Mouse (Mus musculus): Measurements from ENCODE around the gene Hnrnph3. TPM values are rescaled to one million over a fixed set of nuclear protein-coding genes. Genes with fewer than 3 reads are reported as not detected.
A peak's percentile ranks its signal among the peaks of the same experiment; 100 is the strongest.
"Not testable (repeated sequence)": the region's sequence is repeated elsewhere in the genome, so short reads cannot be mapped to it uniquely, and the experiment has no call there.

Hnrnph3 gene
- polyA plus RNA-seq, 1 experiment from 2014 or later, result 101 TPM

DNA sequence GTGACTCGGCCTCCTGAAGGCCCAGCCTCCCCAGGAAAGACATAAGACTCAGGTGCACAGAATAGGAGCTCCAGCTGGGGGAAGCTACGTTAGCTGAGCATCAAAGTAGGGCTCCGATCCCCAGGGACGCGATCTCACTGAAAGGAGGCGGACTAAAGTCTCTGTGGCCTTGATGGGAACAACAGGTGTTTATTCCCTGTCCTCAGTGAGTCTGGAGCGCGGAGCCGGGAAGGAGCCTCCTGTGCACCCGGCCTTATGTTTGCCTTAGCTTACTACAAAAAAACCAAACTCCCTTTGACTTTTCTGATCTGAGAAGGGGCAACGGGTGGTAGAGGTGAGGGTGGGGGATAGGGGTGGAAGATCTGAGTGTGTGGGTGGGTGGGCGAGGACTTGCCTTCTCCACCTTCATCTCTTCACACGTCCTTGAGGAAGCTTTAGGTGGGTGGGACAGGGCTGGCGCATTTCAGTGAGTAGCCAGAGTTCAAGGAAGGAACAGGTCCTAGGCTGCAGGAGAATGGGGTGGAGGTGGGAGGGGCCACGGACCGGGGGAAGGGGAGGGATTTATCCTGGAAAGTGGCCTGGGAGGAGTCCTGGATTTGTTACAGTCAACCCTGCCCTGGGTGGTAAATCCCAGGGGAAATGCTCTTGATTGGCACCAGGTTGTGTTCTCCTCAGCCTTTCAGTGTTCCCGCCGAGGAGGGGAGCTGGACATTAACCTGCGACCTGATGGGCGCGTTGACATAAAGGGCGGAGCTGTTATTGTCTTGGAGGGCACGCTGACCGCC, 33.1 kb upstream of the Hnrnph3 start:
- H3K9me3 ChIP-seq (ENCODE audit: control insufficient read depth, low read length), result no peaks in the 10 kb centered on the region
- H3K27me3 ChIP-seq (ENCODE audit: control insufficient read depth, insufficient read depth, low read length), result no peaks in the 10 kb centered on the region
- WGBS, result 41% methylated on average over 24 of the region's 24 CpGs
- ATAC-seq (ENCODE audit: low FRiP score, low TSS enrichment) (no peak), DNase-seq (no peak)
- H3K9ac ChIP-seq (replicated peaks; ENCODE audit: low read length), result no peak overlapping the region
- H3K27ac ChIP-seq (replicated peaks; ENCODE audit: low read depth, low read length), result no peak overlapping the region
- H3K4me1 ChIP-seq (ENCODE audit: control insufficient read depth, insufficient read depth, low read length), result no peaks in the 10 kb centered on the region
- no peak overlapping the region for H3K4me3 ChIP-seq (replicated peaks; ENCODE audit: low read depth, low read length)
- no peaks in the 10 kb centered on the region for H3K36me3 ChIP-seq (ENCODE audit: control insufficient read depth, insufficient read depth, low read length)
- no peak overlapping the region for H3K4me2 ChIP-seq (ENCODE audit: low read length)

DNA sequence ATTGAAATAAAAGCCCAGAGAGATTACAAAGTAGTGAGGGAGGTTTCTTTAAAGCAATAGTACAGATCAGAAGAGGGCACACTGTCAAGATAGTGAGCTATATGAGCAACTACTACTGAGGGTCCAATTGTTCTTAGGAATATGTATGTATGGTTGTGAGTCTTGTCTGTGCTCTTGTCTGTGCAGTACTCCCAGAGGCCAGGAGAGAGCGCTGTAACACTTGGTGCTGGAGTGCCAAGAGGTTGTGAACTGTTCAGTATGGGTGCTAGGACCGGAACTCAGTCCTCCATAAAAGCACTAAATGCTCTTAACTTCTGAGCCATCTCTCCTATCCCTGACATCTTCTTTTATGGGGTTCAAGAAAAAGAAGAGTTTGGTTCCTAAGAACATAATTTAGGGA, 30.6 kb upstream of the Hnrnph3 start:
- no peak overlapping the region for H3K4me2 ChIP-seq (ENCODE audit: low read length)
- no peaks in the 10 kb centered on the region for H3K4me1 ChIP-seq (ENCODE audit: control insufficient read depth, insufficient read depth, low read length)
- H3K9me3 ChIP-seq (ENCODE audit: control insufficient read depth, low read length), result no peaks in the 10 kb centered on the region
- no peak overlapping the region for H3K4me3 ChIP-seq (replicated peaks; ENCODE audit: low read depth, low read length)
- H3K9ac ChIP-seq (replicated peaks; ENCODE audit: low read length), result no peak overlapping the region
- H3K36me3 ChIP-seq (ENCODE audit: control insufficient read depth, insufficient read depth, low read length), result no peaks in the 10 kb centered on the region
- DNase-seq (no peak), ATAC-seq (ENCODE audit: low FRiP score, low TSS enrichment) (no peak)
- 75% methylated on average over 2 of the region's 2 CpGs for WGBS
- no peak overlapping the region for H3K27ac ChIP-seq (replicated peaks; ENCODE audit: low read depth, low read length)
- H3K27me3 ChIP-seq (ENCODE audit: control insufficient read depth, insufficient read depth, low read length), result no peaks in the 10 kb centered on the region

DNA sequence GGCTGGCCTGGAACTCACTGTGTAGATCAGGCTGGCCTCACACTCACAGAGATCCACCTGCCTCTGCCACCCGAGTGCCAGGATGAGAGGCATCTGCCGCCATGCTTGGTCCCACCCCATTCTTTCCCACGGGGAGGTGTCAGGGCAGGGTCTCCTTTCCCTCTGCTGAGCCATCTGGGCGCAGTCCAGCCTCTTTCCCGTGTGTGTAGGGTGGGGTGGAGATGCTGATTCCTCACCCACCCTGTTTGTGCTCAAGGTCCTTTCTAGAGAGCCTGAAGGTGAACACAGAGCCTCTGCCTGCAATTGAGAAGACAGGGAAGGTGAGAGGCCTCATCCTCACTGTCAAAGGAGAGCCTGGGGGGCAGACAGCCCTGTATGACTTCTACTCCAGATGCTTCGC, 30.1 kb upstream of the Hnrnph3 start:
- not testable (repeated sequence) for H3K4me3 ChIP-seq (replicated peaks; ENCODE audit: low read depth, low read length); ATAC-seq (ENCODE audit: low FRiP score, low TSS enrichment)
- 92% methylated on average over 6 of the region's 6 CpGs for WGBS

DNA sequence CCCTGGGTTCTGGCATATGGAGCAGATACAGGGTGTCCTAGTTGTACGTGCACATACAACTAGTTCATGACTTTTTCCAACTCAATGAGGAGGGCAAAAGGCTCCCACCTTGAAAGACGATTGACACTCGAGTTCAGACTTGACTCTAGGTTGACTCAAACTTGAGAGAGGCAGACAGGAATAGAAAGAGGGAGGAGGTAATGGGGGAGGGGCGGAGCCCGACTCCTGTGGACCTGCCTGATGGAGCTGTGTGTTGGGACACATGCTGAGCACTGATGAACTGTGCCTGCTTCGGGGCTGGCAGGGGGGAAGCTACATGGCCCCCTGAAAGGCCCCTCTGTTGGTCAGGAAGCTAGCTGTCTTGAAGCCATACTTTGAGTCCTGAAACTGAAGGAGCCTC, 29.0 kb upstream of the Hnrnph3 start:
- no peak overlapping the region for H3K9ac ChIP-seq (replicated peaks; ENCODE audit: low read length)
- no peak for DNase-seq
- H3K9me3 ChIP-seq (ENCODE audit: control insufficient read depth, low read length), result no peaks in the 10 kb centered on the region
- WGBS, result 57% methylated on average over 6 of the region's 6 CpGs
- H3K4me2 ChIP-seq (ENCODE audit: low read length), result no peak overlapping the region
- no peaks in the 10 kb centered on the region for H3K36me3 ChIP-seq (ENCODE audit: control insufficient read depth, insufficient read depth, low read length)
- no peak overlapping the region for H3K4me3 ChIP-seq (replicated peaks; ENCODE audit: low read depth, low read length)
- no peak for ATAC-seq (ENCODE audit: low FRiP score, low TSS enrichment)
- H3K4me1 ChIP-seq (ENCODE audit: control insufficient read depth, insufficient read depth, low read length), result no peaks in the 10 kb centered on the region
- H3K27me3 ChIP-seq (ENCODE audit: control insufficient read depth, insufficient read depth, low read length), result no peaks in the 10 kb centered on the region
- no peak overlapping the region for H3K27ac ChIP-seq (replicated peaks; ENCODE audit: low read depth, low read length)

More for the DNA sequence above, 30.1 kb upstream of the Hnrnph3 start:
- H3K4me1 ChIP-seq (ENCODE audit: control insufficient read depth, insufficient read depth, low read length); DNase-seq; H3K4me2 ChIP-seq (ENCODE audit: low read length); H3K9me3 ChIP-seq (ENCODE audit: control insufficient read depth, low read length); H3K36me3 ChIP-seq (ENCODE audit: control insufficient read depth, insufficient read depth, low read length); H3K27ac ChIP-seq (replicated peaks; ENCODE audit: low read depth, low read length); H3K27me3 ChIP-seq (ENCODE audit: control insufficient read depth, insufficient read depth, low read length); H3K9ac ChIP-seq (replicated peaks; ENCODE audit: low read length): not testable (repeated sequence)

DNA sequence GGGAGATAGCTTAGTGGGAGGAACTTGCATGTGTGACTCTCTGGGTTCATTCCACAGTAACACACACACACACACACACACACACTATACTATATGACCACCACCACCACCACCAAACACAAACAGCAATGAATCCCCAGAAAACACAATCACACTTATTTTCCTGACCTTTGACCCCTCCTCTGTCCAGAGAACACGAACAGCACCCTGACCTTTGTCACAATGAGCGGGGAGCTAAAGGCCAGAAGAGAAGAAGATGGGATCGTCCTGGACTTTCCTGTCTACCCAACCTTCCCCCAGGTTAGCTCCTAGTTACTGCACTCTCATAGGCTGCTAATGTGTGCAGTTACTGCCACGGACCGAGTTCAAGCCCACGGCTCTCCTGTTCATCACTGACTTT, 28.0 kb upstream of the Hnrnph3 start:
- no peaks in the 10 kb centered on the region for H3K4me1 ChIP-seq (ENCODE audit: control insufficient read depth, insufficient read depth, low read length)
- H3K4me3 ChIP-seq (replicated peaks; ENCODE audit: low read depth, low read length), result no peak overlapping the region
- no peak overlapping the region for H3K27ac ChIP-seq (replicated peaks; ENCODE audit: low read depth, low read length)
- no peaks in the 10 kb centered on the region for H3K27me3 ChIP-seq (ENCODE audit: control insufficient read depth, insufficient read depth, low read length)
- 85% methylated on average over 6 of the region's 6 CpGs for WGBS
- no peaks in the 10 kb centered on the region for H3K36me3 ChIP-seq (ENCODE audit: control insufficient read depth, insufficient read depth, low read length)
- ATAC-seq (ENCODE audit: low FRiP score, low TSS enrichment) (no peak), DNase-seq (no peak)
- no peaks in the 10 kb centered on the region for H3K9me3 ChIP-seq (ENCODE audit: control insufficient read depth, low read length)
- no peak overlapping the region for H3K9ac ChIP-seq (replicated peaks; ENCODE audit: low read length)
- no peak overlapping the region for H3K4me2 ChIP-seq (ENCODE audit: low read length)

DNA sequence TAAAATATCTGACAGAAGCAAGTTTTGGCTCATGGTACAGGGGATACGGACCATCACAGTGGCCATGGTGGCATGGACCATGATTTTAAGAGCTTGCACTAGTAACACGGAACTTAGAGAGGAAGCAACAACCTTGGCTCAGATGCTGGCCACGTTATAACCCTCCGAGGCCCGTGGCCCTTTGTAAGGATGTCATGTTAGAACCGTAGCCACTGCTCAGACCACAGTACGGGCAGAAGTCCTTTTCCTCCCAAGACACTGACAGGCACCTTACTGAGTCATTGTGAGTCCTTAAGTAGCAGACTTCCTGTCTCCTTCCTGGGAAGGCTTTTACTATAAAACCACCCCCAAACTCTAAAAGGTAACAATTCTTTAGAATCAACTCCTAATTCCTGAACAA, 27.2 kb upstream of the Hnrnph3 start:
- Histone ChIP-seq H3K27ac (replicated peaks; ENCODE audit: low read depth, low read length) (no peak overlapping the region), H3K36me3 (ENCODE audit: control insufficient read depth, insufficient read depth, low read length) (no peaks in the 10 kb centered on the region), H3K9ac (replicated peaks; ENCODE audit: low read length) (no peak overlapping the region), H3K9me3 (ENCODE audit: control insufficient read depth, low read length) (no peaks in the 10 kb centered on the region), H3K4me3 (replicated peaks; ENCODE audit: low read depth, low read length) (no peak overlapping the region), H3K4me1 (ENCODE audit: control insufficient read depth, insufficient read depth, low read length) (no peaks in the 10 kb centered on the region), H3K27me3 (ENCODE audit: control insufficient read depth, insufficient read depth, low read length) (no peaks in the 10 kb centered on the region), H3K4me2 (ENCODE audit: low read length) (no peak overlapping the region)
- WGBS, result 63% methylated on average over 7 of the region's 7 CpGs
- no peak for DNase-seq
- no peak for ATAC-seq (ENCODE audit: low FRiP score, low TSS enrichment)

- Histone ChIP-seq H3K9me3 (ENCODE audit: control insufficient read depth, low read length) (no peaks in the 10 kb centered on the region), H3K27ac (replicated peaks; ENCODE audit: low read depth, low read length) (no peak overlapping the region), H3K9ac (replicated peaks; ENCODE audit: low read length) (no peak overlapping the region), H3K27me3 (ENCODE audit: control insufficient read depth, insufficient read depth, low read length) (no peaks in the 10 kb centered on the region), H3K4me1 (ENCODE audit: control insufficient read depth, insufficient read depth, low read length) (no peaks in the 10 kb centered on the region), H3K36me3 (ENCODE audit: control insufficient read depth, insufficient read depth, low read length) (no peaks in the 10 kb centered on the region), H3K4me2 (ENCODE audit: low read length) (no peak overlapping the region), H3K4me3 (replicated peaks; ENCODE audit: low read depth, low read length) (no peak overlapping the region)
- 62% methylated on average over 2 of the region's 2 CpGs for WGBS
- no peak for DNase-seq
- no peak for ATAC-seq (ENCODE audit: low FRiP score, low TSS enrichment)
These were observed 25.1 kb upstream of the Hnrnph3 start for GRCm38 (mm10) chr10:63049106-63049505.

- Histone ChIP-seq H3K27me3 (ENCODE audit: control insufficient read depth, insufficient read depth, low read length) (no peaks in the 10 kb centered on the region), H3K4me3 (replicated peaks; ENCODE audit: low read depth, low read length) (no peak overlapping the region)
- WGBS, result 90% methylated on average over 8 of the region's 8 CpGs
These were observed 23.7 kb upstream of the Hnrnph3 start for GRCm38 (mm10) chr10:63047751-63048150.

GRCm38 (mm10) chr10:63043154-63043553, 19.1 kb upstream of the Hnrnph3 start:
- H3K9ac ChIP-seq (replicated peaks; ENCODE audit: low read length), result no peak overlapping the region
- H3K27me3 ChIP-seq (ENCODE audit: control insufficient read depth, insufficient read depth, low read length), result no peaks in the 10 kb centered on the region
- WGBS, result 70% methylated on average over 3 of the region's 3 CpGs
- H3K36me3 ChIP-seq (ENCODE audit: control insufficient read depth, insufficient read depth, low read length), result no peaks in the 10 kb centered on the region
- no peaks in the 10 kb centered on the region for H3K4me1 ChIP-seq (ENCODE audit: control insufficient read depth, insufficient read depth, low read length)
- ATAC-seq (ENCODE audit: low FRiP score, low TSS enrichment), result no peak
- H3K9me3 ChIP-seq (ENCODE audit: control insufficient read depth, low read length), result no peaks in the 10 kb centered on the region
- no peak overlapping the region for H3K4me3 ChIP-seq (replicated peaks; ENCODE audit: low read depth, low read length)
- peak; percentile 57 for DNase-seq
- no peak overlapping the region for H3K27ac ChIP-seq (replicated peaks; ENCODE audit: low read depth, low read length)
- H3K4me2 ChIP-seq (ENCODE audit: low read length), result no peak overlapping the region

More at GRCm38 (mm10) chr10:63047751-63048150, 23.7 kb upstream of the Hnrnph3 start:
- ATAC-seq (ENCODE audit: low FRiP score, low TSS enrichment) (no peak), DNase-seq (no peak)
- H3K9ac ChIP-seq (replicated peaks; ENCODE audit: low read length), result no peak overlapping the region
- H3K9me3 ChIP-seq (ENCODE audit: control insufficient read depth, low read length), result no peaks in the 10 kb centered on the region
- no peaks in the 10 kb centered on the region for H3K4me1 ChIP-seq (ENCODE audit: control insufficient read depth, insufficient read depth, low read length)
- no peaks in the 10 kb centered on the region for H3K36me3 ChIP-seq (ENCODE audit: control insufficient read depth, insufficient read depth, low read length)
- H3K4me2 ChIP-seq (ENCODE audit: low read length), result no peak overlapping the region
- no peak overlapping the region for H3K27ac ChIP-seq (replicated peaks; ENCODE audit: low read depth, low read length)
